Mouse (Mus musculus) embryo, embryonic 10 days (tissue): ENCODE data around the gene Fcgr2b.

Experiments
- DNase-seq: peaks from one replicate; pipeline ENCODE4 v3.0.0-alpha.2; 2015; ENCODE audit warnings: low spot score

Fcgr2b gene

GRCm38 (mm10) chr1:170926941-170927340 is 49.4 kb downstream of the Fcgr2b start:
- DNase-seq = no peak

GRCm38 (mm10) chr1:170924485-170924884 is 51.9 kb downstream of the Fcgr2b start:
- DNase-seq = no peak

GRCm38 (mm10) chr1:170919308-170919707 is 57.0 kb downstream of the Fcgr2b start:
- DNase-seq = no peak

GRCm38 (mm10) chr1:170915657-170916056 is 60.7 kb downstream of the Fcgr2b start:
- no peak for DNase-seq

- DNase-seq = no peak
Measured at GRCm38 (mm10) chr1:170912891-170913615, 63.3 kb downstream of the Fcgr2b start, which contains the start of gene Fcrlb. Gene Fcrlb (minus strand): TSS chr1:170912941.

GRCm38 (mm10) chr1:170911907-170912660 is 64.3 kb downstream of the Fcgr2b start:
- no peak for DNase-seq
